Mouse (Mus musculus) adrenal gland, postnatal 0 days (tissue): ENCODE measurements around the gene Gm20837. TPM values are rescaled to one million over a fixed set of nuclear protein-coding genes. Genes with fewer than 3 reads are reported as not detected.

Experiments used
- polyA plus RNA-seq: library from polyadenylated mRNA; unstranded; fragments of >200 nt; fragmentation: Nextera tagmentation; extraction: Ambion mirVana; gene quantifications from 2 replicates; pipeline ENCODE4 v1.2.1, GENCODE M21; 2015

The Gm20837 gene
- polyA plus RNA-seq: not detected in 2 replicates

DNA sequence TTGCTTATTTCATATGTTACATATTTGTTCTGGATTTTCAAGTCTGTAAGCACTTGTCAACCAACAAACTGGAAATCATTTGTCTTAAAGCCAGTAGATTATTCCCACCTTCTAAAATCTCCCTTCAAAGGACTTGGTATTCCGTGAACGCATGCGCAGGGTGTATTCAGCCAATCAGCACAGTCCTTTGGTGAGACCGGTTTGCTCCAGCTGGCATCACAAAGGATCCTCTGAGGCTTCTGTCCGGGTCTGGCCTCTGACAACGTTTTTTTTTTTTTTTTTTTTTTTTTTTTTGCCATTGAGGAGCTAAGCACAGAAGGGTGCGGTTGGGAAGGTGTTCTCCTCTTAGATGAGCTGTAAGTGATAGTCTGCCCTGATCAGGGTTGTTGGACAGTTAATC is at the start of gene Gm20837:
Gm20837 (plus strand) TSS at position 301 of the 400 bp plus-strand sequence.

